Mouse (Mus musculus) brown adipose tissue, adult 24 weeks (tissue): Measurements from ENCODE around the gene B4galt4. TPM values are rescaled to one million over a fixed set of nuclear protein-coding genes. Genes with fewer than 3 reads are reported as not detected.

Experiments
- H3K27ac ChIP-seq: fragments of 200-500 bp; replicated peaks from 2 replicates; pipeline ENCODE4 v1.5.1; 2012; ENCODE audit warnings: low read depth, mild to moderate bottlenecking, low read length
- H3K4me1 ChIP-seq: fragments of 200-500 bp; 2 replicates; pipeline ENCODE4 v1.6.1; 2012; ENCODE audit warnings: low read length, mixed read lengths; ENCODE audit not compliant: control insufficient read depth, insufficient read depth, insufficient read length
- H3K4me3 ChIP-seq: fragments of 200-500 bp; 2 replicates; pipeline ENCODE4 v1.5.1; 2012; ENCODE audit warnings: low read depth, mild to moderate bottlenecking, low read length, moderate library complexity; ENCODE audit not compliant: insufficient read depth
- polyA plus RNA-seq: library from polyadenylated mRNA; stranded (reverse); fragments of >200 nt; gene quantifications from 2 replicates; pipeline ENCODE4 v1.2.4, GENCODE M21; 2012; ENCODE audit not compliant: missing spikeins, insufficient read depth, insufficient read length

B4galt4 gene
- polyA plus RNA-seq, 1 experiment, result 2.4 TPM

DNA sequence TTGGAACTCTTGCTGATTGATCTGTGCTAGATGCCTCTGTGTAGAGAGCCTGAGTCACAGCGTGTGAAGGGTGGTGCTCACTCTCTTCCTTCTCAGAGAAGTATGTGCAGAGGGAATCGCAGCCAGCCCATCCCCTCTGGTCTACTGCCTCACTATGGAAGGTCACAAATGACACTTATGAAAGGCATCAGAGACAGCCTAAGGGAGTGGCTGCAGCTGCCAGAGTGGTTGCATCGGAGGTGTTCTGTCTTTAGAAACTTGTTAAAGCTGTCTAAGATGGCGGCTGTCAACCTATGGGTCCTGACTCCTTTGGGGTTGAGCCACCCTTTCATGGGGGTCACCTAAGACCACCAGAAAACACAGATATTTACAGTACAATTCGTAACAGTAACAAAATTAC is 68.1 kb downstream of the B4galt4 start:
- H3K27ac ChIP-seq, result no peak overlapping the region
- H3K4me1 ChIP-seq, result no peaks in the 10 kb centered on the region
- no peak overlapping the region for H3K4me3 ChIP-seq

DNA sequence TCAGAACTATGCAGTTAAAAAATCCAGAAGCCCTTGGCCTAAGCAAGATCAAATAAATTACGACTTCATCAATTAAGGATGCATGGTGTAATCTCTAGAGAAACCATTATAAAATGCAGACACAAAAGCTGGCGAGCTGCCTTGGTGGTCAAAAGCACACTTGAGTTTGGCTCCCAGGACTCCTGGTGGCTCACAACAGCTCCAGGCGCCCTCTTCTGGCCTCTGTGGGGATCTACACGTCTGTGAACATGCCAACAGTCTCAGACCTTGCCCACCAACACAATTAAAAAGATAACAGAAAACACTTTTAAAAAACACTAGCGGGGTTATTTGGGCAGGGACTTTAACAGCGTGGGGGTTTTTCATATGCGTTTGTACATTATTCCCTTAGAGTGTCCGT is 70.5 kb downstream of the B4galt4 start:
- Histone ChIP-seq H3K4me1 (no peaks in the 10 kb centered on the region), H3K27ac (no peak overlapping the region), H3K4me3 (no peak overlapping the region)

Other genes with a start within 250 kb of the B4galt4 start
- gene Timmdc1, start 219.6 kb upstream of the B4galt4 start, polyA plus RNA-seq, result 43.1 and 49.2 TPM in 2 replicates
- gene Poglut1, start 192.0 kb upstream of the B4galt4 start, polyA plus RNA-seq, result 10.1 and 14.5 TPM in 2 replicates
- 24.1 and 30.9 TPM in 2 replicates for gene Tmem39a, start 183.6 kb upstream of the B4galt4 start, polyA plus RNA-seq
- gene Arhgap31, start 29.0 kb upstream of the B4galt4 start, polyA plus RNA-seq, result 7.5 and 9.7 TPM in 2 replicates
- not detected in 2 replicates for gene Upk1b, start 58.1 kb downstream of the B4galt4 start, polyA plus RNA-seq
- gene 4930435E12Rik, start 86.5 kb downstream of the B4galt4 start, polyA plus RNA-seq, result not detected in 2 replicates
- gene Igsf11, start 150.4 kb downstream of the B4galt4 start, polyA plus RNA-seq, result 0.28 and 0.54 TPM in 2 replicates